Mouse (Mus musculus): ENCODE measurements around the gene Ttc39b.

Ttc39b gene

DNA sequence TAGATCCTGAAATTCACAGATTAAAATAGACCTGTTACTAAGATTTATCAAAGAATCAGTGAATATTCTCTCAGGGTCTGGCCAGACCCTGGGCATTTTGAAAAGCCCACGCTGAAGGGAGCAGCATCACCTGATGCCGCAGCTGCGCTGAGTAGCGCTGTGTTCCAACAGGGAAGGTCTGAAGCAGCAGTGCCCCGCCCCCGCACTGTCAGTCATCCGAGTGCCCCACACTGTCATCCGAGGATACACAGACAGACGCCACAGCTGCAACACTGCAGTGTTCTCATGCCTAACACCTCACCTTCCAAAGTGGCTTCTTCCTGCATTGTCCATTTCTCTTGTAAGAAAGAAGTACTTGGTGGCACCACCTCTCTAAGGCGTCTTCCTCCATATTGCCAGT, 96.0 kb downstream of the Ttc39b start:
- no peak for DNase-seq

DNA sequence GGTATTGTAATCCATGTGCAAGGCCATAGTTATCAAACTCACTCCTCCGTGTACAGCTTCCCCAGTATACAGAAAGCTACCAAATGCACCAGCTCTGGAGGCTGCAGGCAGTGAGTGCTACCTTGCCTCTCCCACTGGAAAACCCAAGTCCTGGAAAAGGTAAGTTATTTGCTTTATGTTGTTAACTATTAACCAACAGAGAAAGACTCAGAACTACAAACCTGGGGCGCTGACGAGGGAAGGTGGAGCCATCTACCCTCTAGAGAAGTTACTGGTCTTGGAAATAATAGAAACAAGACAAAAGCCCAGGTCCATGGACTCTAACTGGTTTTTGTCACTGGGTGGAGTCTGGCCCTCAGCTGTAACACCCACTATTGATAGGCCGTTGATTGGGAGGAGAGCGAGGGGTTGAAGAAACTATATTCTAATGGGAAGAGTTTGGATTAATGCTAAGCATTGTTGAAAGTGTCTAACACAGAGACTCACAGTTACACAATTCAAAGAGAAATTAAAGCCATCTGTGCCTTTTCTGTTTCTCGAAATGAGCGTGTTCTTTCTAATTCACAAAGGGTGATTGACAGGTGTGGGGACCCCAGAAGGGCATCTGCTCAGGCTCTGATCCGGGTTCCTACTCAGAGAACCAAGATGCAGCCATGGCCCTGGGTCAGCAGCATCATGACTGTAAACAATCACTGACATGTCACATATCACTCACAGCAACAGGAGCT, 98.3 kb downstream of the Ttc39b start:
- DNase-seq: no peak

DNA sequence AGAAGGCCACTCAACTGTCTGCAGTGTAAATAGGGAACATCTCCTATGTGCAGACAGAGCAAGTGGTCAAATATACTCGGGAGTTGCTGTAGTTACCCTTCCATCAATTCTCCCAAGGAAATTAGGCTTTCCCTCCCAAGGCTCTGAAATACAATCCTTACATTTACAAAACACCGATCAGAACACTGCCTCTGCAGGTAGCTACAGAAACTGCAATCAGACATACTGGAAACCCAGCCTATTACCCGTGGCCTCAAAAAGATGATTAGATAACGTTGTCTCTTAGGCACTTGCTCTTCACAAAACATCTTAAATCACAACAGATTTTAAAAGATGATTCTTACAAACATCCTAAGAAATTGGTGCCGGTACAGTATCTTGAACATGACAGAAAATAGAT, 99.8 kb downstream of the Ttc39b start:
- DNase-seq: no peak

DNA sequence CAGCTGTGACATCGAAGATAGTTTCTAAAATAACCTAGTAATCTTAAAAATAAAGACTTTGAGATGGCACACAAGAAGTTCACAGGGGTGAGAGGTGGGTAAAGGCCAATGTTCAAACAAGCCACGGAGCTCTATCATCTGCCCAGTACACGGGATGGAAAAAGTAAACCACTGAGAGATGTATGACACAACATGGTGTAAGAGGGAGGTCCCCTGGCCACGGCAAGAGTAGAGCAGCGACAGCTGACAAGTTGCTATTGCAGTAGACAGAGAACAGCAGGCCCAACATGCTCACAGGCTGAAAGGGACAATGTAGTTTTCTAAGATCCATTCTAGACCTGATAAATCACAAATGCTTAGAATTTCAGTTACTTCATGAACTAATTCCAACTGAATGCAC, 100.9 kb downstream of the Ttc39b start:
- peak in 1 of 2 experiments; percentile 48 for DNase-seq

DNA sequence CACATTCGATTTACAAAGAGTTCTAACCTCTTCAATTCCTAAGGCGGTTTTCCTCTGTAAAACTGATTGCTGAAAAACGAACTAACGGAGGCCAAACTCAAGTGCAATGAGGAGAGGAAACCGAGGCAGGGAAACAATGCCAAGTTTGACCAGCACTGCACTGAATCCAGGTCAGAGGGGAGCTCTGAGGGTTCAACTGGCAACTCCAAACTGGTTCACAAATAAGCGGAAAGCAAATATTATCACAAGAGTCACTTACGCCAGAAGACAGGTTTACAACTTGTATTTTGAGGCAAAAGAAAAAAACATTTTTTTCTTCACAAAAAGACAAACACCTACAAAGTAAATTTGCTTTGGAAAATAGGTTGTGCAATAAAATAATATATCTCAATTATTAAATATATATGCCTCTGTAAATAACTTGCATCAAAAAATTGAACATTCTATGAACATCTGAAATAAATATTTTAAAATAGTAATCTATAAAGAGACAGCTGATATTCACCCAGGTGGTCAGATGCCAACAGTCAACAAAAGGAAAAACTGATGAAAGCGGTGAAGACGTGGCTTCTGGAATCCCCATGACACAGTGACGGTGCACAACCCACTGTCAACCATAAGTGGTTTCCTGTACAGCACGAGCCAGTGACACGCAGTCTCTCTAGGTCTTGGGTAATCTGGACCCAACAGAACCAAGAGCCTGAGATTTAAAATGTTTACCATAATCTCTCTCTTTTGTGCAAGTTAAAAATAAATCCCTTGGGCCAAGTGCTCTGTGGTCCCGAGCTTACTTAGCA, 103.1 kb downstream of the Ttc39b start:
- DNase-seq: no peak

DNA sequence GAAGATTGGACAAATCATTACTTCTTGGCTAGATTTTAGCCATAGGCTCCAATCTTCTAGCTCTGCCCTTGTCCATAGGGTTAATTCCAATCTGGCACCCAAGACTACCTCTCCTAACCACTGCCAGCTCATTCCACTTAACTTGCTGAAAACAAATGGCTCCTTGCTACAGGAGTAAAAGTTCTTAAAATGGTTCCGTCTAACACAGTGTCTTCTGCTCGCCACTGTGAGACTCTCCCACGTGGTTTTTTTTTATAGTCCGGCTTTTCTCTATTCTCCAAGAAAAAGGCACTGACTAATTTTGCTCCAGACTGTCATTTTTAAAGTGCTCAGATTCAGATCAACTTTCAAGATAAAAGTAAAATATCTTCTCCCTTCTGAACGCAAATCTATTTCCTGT, 104.8 kb downstream of the Ttc39b start:
- DNase-seq: no peak

DNA sequence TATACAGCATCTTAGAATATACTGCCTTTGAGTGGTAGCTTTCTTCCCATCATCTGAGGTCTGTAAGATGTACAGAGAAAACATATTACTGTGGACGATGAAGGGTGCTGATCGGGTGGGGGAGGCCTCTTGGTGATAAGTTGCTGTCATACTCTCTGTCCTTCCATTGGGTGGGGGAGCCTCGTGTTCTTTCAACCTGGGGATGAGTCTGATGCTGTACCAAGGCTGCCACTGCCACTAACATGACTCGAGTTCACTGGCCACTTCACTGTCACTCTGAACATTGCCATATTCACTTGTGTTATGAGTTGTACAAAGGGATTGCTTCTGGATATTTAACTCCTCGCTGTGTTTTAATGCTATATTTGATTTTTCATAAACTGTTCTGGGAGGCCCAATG, 106.9 kb downstream of the Ttc39b start:
- no peak for DNase-seq

DNA sequence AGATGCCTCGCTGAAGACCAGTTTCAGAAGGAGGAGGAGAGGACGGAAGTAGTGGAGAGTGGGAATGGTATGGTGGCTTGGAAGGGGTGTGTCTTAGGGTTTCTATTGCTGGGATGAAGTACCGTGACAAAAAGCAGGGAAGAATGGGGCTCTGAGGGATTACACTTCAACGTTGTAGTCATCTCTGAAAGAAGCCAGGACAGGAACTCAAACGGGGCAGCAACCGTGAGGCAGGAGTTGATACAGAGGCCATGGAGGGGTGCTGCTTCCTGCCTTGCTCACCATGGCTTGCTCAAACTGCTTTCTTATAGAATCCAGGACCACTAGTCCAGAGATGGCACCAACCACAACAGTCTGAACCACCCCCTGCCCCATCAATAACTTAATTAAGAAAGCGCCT, 107.7 kb downstream of the Ttc39b start:
- DNase-seq: no peak

DNA sequence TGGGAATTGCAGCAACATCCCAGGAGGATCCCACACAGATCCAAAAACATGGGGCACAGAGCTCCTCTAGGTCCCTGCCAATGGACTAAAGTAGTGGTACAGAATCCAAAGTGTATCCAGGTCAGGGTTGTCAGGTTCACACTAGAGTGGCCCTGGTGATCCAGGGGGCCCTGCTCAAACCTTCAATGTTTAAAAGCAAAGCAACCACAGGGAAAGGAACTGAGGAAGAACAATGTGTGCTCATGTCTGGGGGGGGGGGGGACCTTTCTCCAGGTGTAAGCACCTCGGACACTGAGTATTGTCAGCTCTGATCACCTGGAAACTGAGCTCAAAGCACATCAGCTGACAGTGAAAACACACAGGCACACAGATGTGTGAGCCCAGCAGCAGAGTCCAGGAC, 108.3 kb downstream of the Ttc39b start:
- DNase-seq: no peak

DNA sequence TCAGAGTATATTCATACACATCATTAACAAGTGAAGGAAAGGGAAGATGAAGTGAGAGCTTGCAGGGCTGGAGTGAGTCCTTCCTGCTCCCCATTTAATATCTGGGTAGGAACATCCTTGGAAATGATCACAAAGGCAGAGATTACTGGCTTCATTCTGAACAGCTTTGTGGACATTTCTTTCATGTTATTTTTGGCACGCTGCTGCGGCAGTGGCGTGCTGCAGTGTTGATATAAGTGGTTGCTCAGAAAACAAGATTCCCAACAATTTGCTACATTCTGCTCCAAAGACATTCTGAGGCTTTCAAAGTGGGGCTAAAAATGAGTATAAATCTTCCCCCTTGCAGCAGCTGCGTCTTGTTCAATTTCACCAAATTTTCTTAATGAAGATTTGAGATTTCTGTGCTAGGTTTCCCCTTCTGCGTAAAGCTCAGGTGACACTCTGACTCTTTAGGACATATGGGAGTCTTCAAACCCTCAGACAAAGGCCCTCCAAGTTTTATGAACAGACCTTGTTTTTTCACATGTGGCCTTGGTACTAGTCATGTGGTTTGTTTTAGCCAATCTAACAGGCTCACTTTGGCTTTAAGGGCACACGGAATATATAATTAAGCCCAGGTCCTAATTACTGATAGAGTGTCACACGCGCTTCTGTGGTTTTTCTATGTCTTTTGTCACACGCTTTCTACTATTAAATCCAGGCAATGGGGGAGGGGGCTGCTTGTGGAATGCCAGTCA, 109.1 kb downstream of the Ttc39b start:
- DNase-seq: peak; percentile 31 to 77

DNA sequence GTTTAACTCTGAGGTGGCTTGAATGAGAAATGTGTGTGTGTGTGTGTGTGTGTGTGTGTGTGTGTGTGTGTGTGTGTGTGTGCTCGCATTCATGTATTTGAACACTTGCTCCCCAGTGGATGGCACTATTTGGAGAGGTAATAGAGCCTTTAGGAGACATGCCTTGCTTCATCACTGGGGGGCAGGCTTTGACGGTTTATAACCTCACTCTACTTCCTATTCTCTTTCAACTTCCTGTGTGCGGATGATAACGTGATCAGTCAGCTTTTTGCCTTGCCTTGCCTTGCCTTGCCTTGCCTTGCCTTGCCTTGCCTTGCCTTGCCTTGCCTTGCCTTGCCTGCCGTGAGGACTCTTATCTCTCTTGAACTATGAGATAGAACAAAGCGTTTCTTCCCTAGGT, 110.3 kb downstream of the Ttc39b start:
- no peak for DNase-seq

DNA sequence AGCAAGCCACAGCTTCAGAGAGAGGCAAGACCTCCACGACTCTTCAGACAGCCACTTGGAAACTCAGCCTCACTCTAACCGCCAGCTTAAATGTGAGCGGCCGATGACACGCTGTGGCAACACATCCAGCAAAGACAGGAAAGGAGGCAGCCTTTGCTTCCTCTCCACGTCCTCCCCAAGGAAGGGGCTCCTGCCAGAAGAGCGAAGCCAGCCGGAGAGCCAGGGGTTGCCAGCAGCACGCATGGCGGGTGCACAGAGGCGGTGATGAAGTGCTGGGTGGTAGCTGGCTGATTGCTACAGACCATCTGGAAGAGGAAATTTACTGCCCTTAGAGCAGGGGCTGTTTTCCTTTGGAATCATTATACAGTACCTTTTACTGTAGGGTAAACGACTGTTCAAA, 112.3 kb downstream of the Ttc39b start:
- DNase-seq: peak; percentile 69 to 93

DNA sequence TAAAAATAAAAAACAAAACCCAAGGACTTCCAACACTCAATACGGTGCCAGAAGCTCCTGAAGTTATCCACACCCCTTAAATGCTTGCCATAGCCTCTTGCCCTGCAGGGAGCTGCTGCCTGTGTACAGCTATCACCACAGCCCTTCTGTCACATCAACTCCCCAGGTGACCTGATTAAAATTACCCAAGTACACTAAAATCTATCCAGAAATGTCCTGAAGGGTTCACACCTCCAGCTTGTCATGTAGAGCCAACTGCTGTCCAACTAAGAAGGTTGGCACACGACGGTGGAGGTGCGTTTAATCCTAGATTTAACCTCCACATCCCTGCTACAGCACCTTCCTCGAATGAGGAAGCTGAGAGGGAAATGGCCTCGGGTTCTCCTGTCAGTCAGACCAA, 113.6 kb downstream of the Ttc39b start:
- DNase-seq: no peak

DNA sequence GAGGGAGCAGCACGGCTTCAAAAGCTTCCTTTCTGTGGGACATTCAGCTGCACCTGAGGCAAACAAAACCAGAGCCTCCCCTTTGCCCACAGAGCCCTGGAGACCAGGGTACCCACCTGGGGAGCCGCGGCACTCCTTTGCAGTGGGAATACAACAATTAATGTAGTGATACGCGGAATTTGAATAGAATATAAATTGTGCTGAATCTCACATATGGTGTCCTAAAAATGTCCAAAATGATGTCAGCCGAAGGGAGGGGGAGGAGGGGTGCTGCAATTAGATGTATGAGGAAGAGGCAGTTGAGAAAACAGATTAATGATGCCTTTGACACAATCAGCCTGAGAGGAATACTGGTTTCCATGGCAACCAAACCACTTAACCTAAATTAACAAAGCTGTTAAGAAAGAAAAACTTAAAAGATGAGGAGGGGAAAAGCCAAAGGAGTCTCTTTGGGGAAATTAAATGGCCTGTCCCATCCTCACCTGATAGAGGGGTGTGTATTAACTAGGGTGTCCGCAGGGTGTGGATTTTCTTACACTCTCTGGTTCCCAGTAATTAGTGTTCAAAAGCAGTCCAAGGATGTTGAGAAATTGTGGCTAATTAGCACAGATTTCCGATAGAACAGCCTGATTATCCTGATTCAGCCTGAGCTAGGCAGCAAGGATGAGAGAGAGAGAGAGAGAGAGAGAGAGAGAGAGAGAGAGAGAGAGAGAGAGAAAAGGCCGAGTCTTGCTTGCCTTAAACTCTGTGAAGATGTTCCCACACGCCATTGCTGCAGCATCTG, 117.1 kb downstream of the Ttc39b start:
- no peak for DNase-seq

DNA sequence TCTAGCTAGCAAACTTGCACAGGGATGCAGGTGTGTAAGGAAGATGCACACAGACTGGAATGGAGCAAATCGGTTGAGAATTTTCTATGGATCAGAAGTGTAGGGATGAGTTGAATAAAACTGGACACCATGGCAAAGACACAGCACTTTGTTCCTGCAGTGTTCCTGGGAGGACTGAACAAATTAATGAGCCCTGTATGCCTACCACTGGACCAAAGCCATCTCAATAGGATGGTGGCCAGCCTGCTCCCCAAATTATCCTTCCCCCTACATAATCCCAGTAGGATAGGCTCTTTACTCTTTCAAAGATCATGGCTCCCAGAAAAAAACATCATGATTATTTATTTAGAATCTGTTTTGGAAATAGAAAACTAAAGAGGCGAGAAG, 117.6 kb downstream of the Ttc39b start:
- DNase-seq: no peak

DNA sequence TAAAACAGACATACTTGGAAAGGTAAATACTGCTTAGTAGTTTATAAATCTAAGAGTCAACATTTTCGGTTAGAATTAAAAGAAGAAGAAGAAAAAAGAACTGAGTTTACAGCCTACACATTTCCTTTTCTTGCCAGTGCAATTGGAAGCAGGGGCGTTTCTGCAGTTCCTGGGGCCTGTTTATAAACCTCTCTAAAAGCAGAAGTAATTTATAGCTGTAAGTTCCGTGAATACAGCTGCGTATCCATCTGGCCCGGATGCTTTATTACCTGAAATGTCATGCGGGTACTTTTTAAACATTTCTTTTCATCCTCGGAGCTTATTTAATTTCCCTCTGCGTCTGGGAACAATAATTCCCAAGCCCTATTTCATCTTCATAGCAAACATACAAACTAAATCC, 124.7 kb downstream of the Ttc39b start:
- DNase-seq: no peak

DNA sequence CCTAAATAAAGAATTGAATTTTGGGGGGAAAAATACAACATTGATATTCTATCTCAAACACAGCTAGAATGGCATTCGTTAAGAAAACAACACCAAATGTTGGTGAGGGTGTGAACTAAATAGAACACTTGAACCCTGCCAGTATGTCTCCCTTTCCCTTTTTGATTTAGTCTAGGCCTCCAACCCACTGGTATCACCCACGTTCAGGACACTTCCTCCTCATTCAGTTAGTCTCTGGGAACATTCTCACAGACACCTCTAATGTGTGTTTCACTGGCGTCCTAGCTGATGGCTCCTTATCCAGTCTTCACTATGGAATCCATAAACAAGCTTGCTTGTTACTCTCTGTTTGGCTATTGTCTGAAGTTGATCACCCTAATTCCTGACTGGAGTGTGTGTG, 125.9 kb downstream of the Ttc39b start:
- no peak for DNase-seq

DNA sequence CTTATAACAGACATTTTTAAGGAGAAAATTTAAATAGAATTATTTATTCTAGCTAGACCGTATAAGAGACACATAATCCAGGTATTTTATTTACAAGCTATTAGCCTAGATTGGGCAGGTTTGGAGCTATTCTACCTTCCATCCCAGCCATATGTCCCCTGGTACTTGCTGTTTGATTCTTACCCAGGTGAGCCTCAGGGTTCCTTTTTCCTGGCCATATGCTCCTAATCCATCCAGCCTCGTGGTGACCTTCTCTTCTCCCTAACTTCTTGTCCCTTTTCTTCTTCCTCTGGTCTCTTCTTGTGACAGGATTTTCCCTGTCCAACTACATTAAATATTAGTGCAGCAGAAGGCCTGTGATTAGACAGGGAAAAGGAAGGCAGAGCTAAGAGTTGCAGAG, 134.3 kb downstream of the Ttc39b start:
- DNase-seq: no peak

DNA sequence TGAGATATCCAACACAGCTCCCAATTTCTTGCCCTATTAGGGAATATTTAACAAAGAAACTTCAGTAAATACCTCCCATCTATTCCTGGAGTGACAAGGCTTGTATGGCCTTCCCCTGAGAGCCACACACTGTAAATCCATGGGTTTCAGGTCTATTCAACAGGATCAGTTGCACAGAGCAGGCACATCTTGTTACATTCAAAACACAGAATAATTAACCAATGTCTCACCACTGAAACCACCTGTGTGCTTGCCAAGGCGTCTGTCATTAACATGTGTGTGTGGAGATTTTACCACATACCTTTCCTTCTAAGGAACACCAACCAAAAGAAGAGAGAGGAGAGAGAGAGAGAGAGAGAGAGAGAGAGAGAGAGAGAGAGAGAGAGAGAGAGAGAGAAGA, 136.7 kb downstream of the Ttc39b start:
- no peak for DNase-seq

DNA sequence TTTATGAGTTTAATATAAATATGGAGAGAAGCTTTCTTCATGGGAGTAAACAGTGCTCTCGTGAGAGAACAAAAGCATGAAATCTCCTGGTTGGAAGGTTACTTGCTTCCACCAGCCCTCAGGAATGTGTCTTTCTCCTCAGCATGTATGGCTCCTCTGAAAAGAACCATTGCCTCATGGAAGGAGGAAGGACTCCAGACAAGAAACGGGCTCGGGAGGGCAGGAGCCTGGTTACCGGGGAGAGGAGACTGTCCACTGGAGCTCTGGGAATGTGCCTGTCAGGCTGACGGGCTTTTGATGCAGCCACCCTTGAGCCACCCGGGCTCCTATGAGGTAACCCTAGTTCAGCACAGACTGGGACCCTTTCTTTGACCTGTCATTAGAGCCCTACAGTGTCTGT, 137.6 kb downstream of the Ttc39b start:
- no peak for DNase-seq

DNA sequence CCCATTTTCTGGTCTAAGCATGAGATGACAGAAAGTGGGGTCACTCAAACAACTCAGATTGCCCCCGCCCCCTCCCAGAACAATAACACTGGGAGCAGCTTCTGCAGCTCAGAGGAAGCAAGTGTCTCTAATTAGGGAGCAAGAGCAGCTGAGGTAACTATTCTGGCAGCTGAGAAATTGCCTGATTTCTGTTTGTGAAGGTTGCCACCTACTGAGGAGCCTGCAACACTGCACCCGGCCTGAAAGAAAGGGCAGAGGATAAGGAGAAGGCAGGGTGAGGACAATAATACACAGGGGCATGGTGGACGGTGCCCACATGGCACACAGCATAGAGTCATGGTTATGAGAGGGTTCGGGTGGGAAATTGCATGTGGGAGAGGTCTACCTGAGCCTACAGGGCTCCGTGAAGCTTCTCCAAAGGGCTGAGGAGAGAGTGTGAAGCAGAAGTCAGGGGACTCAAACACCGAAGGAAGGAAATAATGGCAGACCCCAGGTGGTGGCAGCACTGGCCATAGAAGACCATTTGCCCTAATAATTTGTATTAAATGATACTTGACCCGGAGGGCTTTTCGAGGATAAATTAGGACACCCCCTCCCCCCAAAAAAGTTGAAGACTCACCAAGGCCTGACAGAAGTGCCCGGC, 140.6 kb downstream of the Ttc39b start:
- DNase-seq: peak; percentile 55 to 64
